Mouse (Mus musculus) cerebellum, adult 2 months (tissue): ENCODE data around the gene Nup210. TPM values are rescaled to one million over a fixed set of nuclear protein-coding genes. Genes with fewer than 3 reads are reported as not detected.
"Not testable (repeated sequence)": the region's sequence is repeated elsewhere in the genome, so short reads cannot be mapped to it uniquely, and the experiment has no call there.

Source experiments
- DNase-seq, 2 experiments: peaks; one replicate each; pipeline ENCODE4 v3.0.0; 2021
- H3K27ac ChIP-seq: fragments of 200-500 bp; 2 replicates; pipeline ENCODE4 v1.5.1; 2012; ENCODE audit warnings: low read length, control low read depth, inconsistent platforms; ENCODE audit not compliant: insufficient read depth
- H3K27me3 ChIP-seq: fragments of 200-500 bp; 2 replicates; pipeline ENCODE4 v1.6.1; 2012; ENCODE audit warnings: inconsistent platforms, mild to moderate bottlenecking, low read length, moderate library complexity; ENCODE audit not compliant: control insufficient read depth, insufficient read depth
- H3K4me1 ChIP-seq: fragments of 200-500 bp; 2 replicates; pipeline ENCODE4 v1.6.1; 2011; ENCODE audit warnings: low read length; ENCODE audit not compliant: control insufficient read depth, insufficient read depth
- H3K4me3 ChIP-seq: fragments of 200-500 bp; replicated peaks from 2 replicates; pipeline ENCODE3; 2011; ENCODE audit warnings: mild to moderate bottlenecking, low read depth, low read length, control low read depth; ENCODE audit not compliant: insufficient read depth
- CTCF ChIP-seq: fragments of 200-500 bp; IDR thresholded peaks from 2 replicates; pipeline ENCODE4 v1.5.1; 2011; ENCODE audit warnings: low read depth, mild to moderate bottlenecking, control low read depth, low read length, moderate library complexity, borderline replicate concordance; ENCODE audit not compliant: insufficient read depth
- POLR2A ChIP-seq: fragments of 200-500 bp; IDR thresholded peaks from 2 replicates; pipeline ENCODE4 v1.6.1; 2011; ENCODE audit warnings: low read length, control low read depth, borderline replicate concordance; ENCODE audit not compliant: insufficient read depth
- WGBS: fragments of 180-500 bp; shearing (Covaris S2); methylation state at CpG from one replicate; pipeline ENCODE4 v1.1.7; 2018; 5-methylcytosine and 5-hydroxymethylcytosine counted together
- polyA plus RNA-seq: library from polyadenylated mRNA; depleted of rRNA; stranded (reverse); fragments of >200 nt; gene quantifications from 2 replicates; pipeline ENCODE4 v1.2.3, GENCODE M21; 2012

The Nup210 gene
- polyA plus RNA-seq, 1 experiment, result 16.8 TPM

GRCm38 (mm10) chr6:91128996-91129395 is 12.4 kb upstream of the Nup210 start:
- no peaks in the 10 kb centered on the region for H3K27me3 ChIP-seq
- H3K4me3 ChIP-seq, result no peak overlapping the region
- TF ChIP-seq CTCF, result peak; percentile 14; the same call in 1 of the 2 replicates
- no peak for TF ChIP-seq POLR2A
- H3K27ac ChIP-seq, result no peak overlapping the region
- H3K4me1 ChIP-seq, result no peaks in the 10 kb centered on the region
- DNase-seq, result no peak
- WGBS, result 66% methylated on average over 4 of the region's 4 CpGs

GRCm38 (mm10) chr6:91125228-91125585 is 8.6 kb upstream of the Nup210 start:
- Histone ChIP-seq H3K4me1 (no peaks in the 10 kb centered on the region), H3K27ac (no peak overlapping the region), H3K4me3 (no peak overlapping the region), H3K27me3 (no peaks in the 10 kb centered on the region)
- WGBS, result 39% methylated on average over 2 of the region's 2 CpGs
- TF ChIP-seq CTCF, result no peak
- TF ChIP-seq POLR2A, result no peak
- DNase-seq, result no peak

GRCm38 (mm10) chr6:91124286-91125227 is 7.9 kb upstream of the Nup210 start:
- Histone ChIP-seq H3K27me3 (no peaks in the 10 kb centered on the region), H3K27ac (no peak overlapping the region), H3K4me1 (no peaks in the 10 kb centered on the region), H3K4me3 (no peak overlapping the region)
- 47% methylated on average over 7 of the region's 7 CpGs for WGBS
- DNase-seq, result no peak
- no peak for TF ChIP-seq POLR2A
- no peak for TF ChIP-seq CTCF

- no peak overlapping the region for H3K4me3 ChIP-seq
- no peak for TF ChIP-seq POLR2A
- no peak for TF ChIP-seq CTCF
- no peak overlapping the region for H3K27ac ChIP-seq
- H3K4me1 ChIP-seq, result no peaks in the 10 kb centered on the region
- 87% methylated on average over 3 of the region's 3 CpGs for WGBS
- no peaks in the 10 kb centered on the region for H3K27me3 ChIP-seq
- no peak for DNase-seq
These were observed 6.8 kb upstream of the Nup210 start for GRCm38 (mm10) chr6:91123453-91123852.

GRCm38 (mm10) chr6:91121089-91121488 is 4.5 kb upstream of the Nup210 start:
- DNase-seq, H3K4me1 ChIP-seq, H3K4me3 ChIP-seq, H3K27me3 ChIP-seq, H3K27ac ChIP-seq: not testable (repeated sequence)
- WGBS, result 94% methylated on average over 7 of the region's 7 CpGs

GRCm38 (mm10) chr6:91120206-91120605 is 3.6 kb upstream of the Nup210 start:
- 83% methylated on average over 2 of the region's 2 CpGs for WGBS
- TF ChIP-seq CTCF, result no peak

GRCm38 (mm10) chr6:91118526-91118925 is 1.9 kb upstream of the Nup210 start:
- Histone ChIP-seq H3K4me3 (no peak overlapping the region), H3K27ac (no peak overlapping the region), H3K27me3 (no peaks in the 10 kb centered on the region), H3K4me1 (peaks cover 7% of the 10 kb centered on the region)
- TF ChIP-seq CTCF (no peak), POLR2A (no peak)
- no peak for DNase-seq

More at GRCm38 (mm10) chr6:91120206-91120605, 3.6 kb upstream of the Nup210 start:
- H3K27me3 ChIP-seq, result no peaks in the 10 kb centered on the region
- no peak overlapping the region for H3K27ac ChIP-seq
- no peak for DNase-seq
- peaks cover 5% of the 10 kb centered on the region for H3K4me1 ChIP-seq
- no peak overlapping the region for H3K4me3 ChIP-seq

GRCm38 (mm10) chr6:91117149-91117548 is 520 bp upstream of the Nup210 start:
- WGBS, result 3% methylated on average over 9 of the region's 9 CpGs

More at GRCm38 (mm10) chr6:91117149-91117548, 520 bp upstream of the Nup210 start:
- Histone ChIP-seq H3K27me3 (no peaks in the 10 kb centered on the region), H3K27ac (peak overlapping the region; percentile 22), H3K4me1 (peaks cover 7% of the 10 kb centered on the region), H3K4me3 (peak overlapping the region; percentile 69)
- no peak for TF ChIP-seq CTCF
- no peak for TF ChIP-seq POLR2A
- no peak for DNase-seq
